In the genomic region with DNA sequence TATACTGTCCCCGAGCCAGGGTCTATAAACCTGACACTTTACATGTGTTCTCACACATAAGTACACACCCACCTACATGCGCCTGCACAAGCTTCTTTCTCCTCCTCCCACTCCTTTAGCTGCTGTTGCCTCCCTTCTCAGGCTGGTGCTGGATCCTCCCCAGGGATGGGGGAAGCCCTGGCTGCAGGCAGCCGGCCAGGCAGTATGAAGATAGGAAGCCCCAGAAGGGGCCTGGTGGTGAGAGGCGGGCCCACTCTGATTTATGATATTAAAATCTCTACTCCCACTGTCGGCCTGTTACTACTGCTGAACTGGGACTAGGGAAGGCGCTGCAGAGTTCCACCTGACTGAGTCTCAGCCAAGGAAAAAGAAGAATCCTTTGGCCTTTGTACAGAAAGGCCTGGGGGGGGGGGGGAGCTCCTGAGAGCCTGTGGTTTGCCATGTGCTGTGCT, we compare ENCODE assay signal across 8 mouse cellular contexts. TPM values are rescaled to one million over a fixed set of nuclear protein-coding genes. Genes with fewer than 3 reads are reported as not detected.
DNase-seq lines count a peak whose midpoint lies in the region; ATAC-seq lines count a peak whose summit lies in the region.
"Had no signal": no experiment of that assay in that cellular context is flagged by ENCODE, and none has a peak within 500 bp of the region (broad histone marks: within the 10 kb centered on the region; RNA-seq: fewer than 3 reads in every experiment).

No protein-coding gene starts in this region.

- peak; percentile 49 for DNase-seq in urinary bladder, postnatal 14 days (ENCODE audit: low spot score)
- no peak for DNase-seq in urinary bladder, adult 18-20 months (ENCODE audit: low spot score in 2 of 2)
- DNase-seq in heart, postnatal 4 days, result peak; percentile 70
- DNase-seq in layer of hippocampus, postnatal 25 days (ENCODE audit: extremely low spot score in 1 of 2, low spot score in 1 of 2), result peak; percentile 42 to 49
- DNase-seq in B cell, adult 2 months, result no peak
- DNase-seq in adrenal gland, adult 18-20 months (ENCODE audit: low spot score in 2 of 2), result no peak

- H3K9ac ChIP-seq in midbrain, embryonic 13.5 days (replicated peaks), result no peak overlapping the region

- peaks cover 50% of the 10 kb centered on the region for H3K4me1 ChIP-seq in midbrain, embryonic 13.5 days (replicated peaks)

- H3K4me3 ChIP-seq in midbrain, embryonic 13.5 days (replicated peaks), result no peak overlapping the region
- H3K4me3 ChIP-seq: myocyte had no signal

- peak overlapping the region; percentile 91; the same call in 1 of the 2 replicates for H3K4me2 ChIP-seq in midbrain, embryonic 13.5 days (replicated peaks)

- no peak for ATAC-seq in midbrain, embryonic 13.5 days

- H3K36me3 ChIP-seq in midbrain, embryonic 13.5 days, result peaks cover 21% of the 10 kb centered on the region

- 33% methylated on average over 6 of the region's 6 CpGs for WGBS in midbrain, embryonic 13.5 days

- H3K27ac ChIP-seq in midbrain, embryonic 13.5 days, result peak overlapping the region; percentile 19; the same call in 1 of the 2 replicates

- H3K27me3 ChIP-seq in midbrain, embryonic 13.5 days, result peaks cover 35% of the 10 kb centered on the region

- no peaks in the 10 kb centered on the region for H3K9me3 ChIP-seq in midbrain, embryonic 13.5 days

RNA-seq across cellular contexts. Expression of gene Wnk4, which starts 1.1 kb away (rescaled TPM):
- total RNA-seq in heart, postnatal 4 days (2021), result 1 to 10 TPM; 4.5 to 7.2 TPM
- 1 to 10 TPM; 6.2 to 7.7 TPM for total RNA-seq in layer of hippocampus, postnatal 25 days (2021)
- polyA plus RNA-seq in midbrain, embryonic 13.5 days (2015; fragmentation: Nextera tagmentation; extraction: Ambion mirVana), result 7.2 and 7.5 TPM in 2 replicates
- 1 to 10 TPM; 4.1 to 4.6 TPM for total RNA-seq in adrenal gland, adult 18-20 months (2021)

RNA-seq across cellular contexts. Expression of gene Vps25, which starts 5.8 kb away (rescaled TPM):
- 10 to 100 TPM; 87.6 to 88.7 TPM for total RNA-seq in heart, postnatal 4 days (2021)
- 10 to 100 TPM; 70.0 to 75.2 TPM for total RNA-seq in layer of hippocampus, postnatal 25 days (2021)
- polyA plus RNA-seq in midbrain, embryonic 13.5 days (2015; fragmentation: Nextera tagmentation; extraction: Ambion mirVana), result 110 and 111 TPM in 2 replicates
- total RNA-seq in adrenal gland, adult 18-20 months (2021), result 100 to 1,000 TPM in 1 of 2 experiments, 10 to 100 TPM in 1; 89.3 to 113 TPM

RNA-seq across cellular contexts. Expression of gene Ramp2, which starts 13.5 kb away (rescaled TPM):
- total RNA-seq in heart, postnatal 4 days (2021), result 100 to 1,000 TPM; 122 to 134 TPM
- total RNA-seq in layer of hippocampus, postnatal 25 days (2021), result 10 to 100 TPM; 50.2 to 72.5 TPM
- 64.4 and 65.7 TPM in 2 replicates for polyA plus RNA-seq in midbrain, embryonic 13.5 days (2015; fragmentation: Nextera tagmentation; extraction: Ambion mirVana)
- total RNA-seq in adrenal gland, adult 18-20 months (2021), result 10 to 100 TPM; 38.3 to 41.4 TPM

RNA-seq across cellular contexts. Expression of gene Cntd1, which starts 19.5 kb away (rescaled TPM):
- total RNA-seq in heart, postnatal 4 days (2021), result under 1 TPM; 0.41 to 0.47 TPM
- under 1 TPM; 0.25 to 0.35 TPM for total RNA-seq in layer of hippocampus, postnatal 25 days (2021)
- polyA plus RNA-seq in midbrain, embryonic 13.5 days (2015; fragmentation: Nextera tagmentation; extraction: Ambion mirVana), result 1.2 and 1.3 TPM in 2 replicates
- total RNA-seq in adrenal gland, adult 18-20 months (2021), result under 1 TPM; 0.33 to 0.99 TPM

RNA-seq across cellular contexts. Expression of gene Coa3, which starts 19.6 kb away (rescaled TPM):
- 10 to 100 TPM; 86.3 to 90.1 TPM for total RNA-seq in heart, postnatal 4 days (2021)
- total RNA-seq in layer of hippocampus, postnatal 25 days (2021), result 100 to 1,000 TPM in 1 of 2 experiments, 10 to 100 TPM in 1; 87.2 to 117 TPM
- 210 and 213 TPM in 2 replicates for polyA plus RNA-seq in midbrain, embryonic 13.5 days (2015; fragmentation: Nextera tagmentation; extraction: Ambion mirVana)
- total RNA-seq in adrenal gland, adult 18-20 months (2021), result 10 to 100 TPM; 79.9 to 86.3 TPM

Comparison
In these comparisons a context has a peak if more than half of its experiments do, and no peak if none do; other contexts are left out.
1. DNase-seq: peak in urinary bladder, postnatal 14 days (single experiment), heart, postnatal 4 days (single experiment) and layer of hippocampus, postnatal 25 days (2 of 2); none in urinary bladder, adult 18-20 months (0 of 2), B cell, adult 2 months (0 of 2) and adrenal gland, adult 18-20 months (0 of 2).